Mouse (Mus musculus): ENCODE data around the gene Sgms1.
"Not testable (repeated sequence)": the region's sequence is repeated elsewhere in the genome, so short reads cannot be mapped to it uniquely, and the experiment has no call there.

Sgms1 gene

GRCm38 (mm10) chr19:32120798-32121197 is 268.7 kb downstream of the Sgms1 start:
- no peak for DNase-seq

DNA sequence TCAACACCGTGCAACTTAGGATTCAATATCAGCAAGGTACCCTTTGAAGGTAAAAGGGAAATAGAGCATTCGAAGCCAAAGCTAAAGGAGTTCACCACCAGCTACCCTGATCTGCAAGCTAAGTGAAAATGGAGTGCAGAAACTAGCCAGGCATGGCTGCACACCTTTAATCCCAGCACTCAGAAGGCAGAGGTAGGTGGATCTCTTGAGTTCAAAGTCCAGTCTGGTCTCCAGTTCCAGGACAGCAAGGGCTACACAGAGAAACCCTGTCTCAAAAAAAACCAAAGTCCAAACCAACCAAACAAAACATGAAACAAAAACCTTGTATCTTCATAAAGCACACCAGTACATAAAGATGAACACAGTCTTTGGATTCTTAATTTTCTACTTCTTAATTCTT is 269.8 kb downstream of the Sgms1 start:
- peak; percentile 79 for DNase-seq

GRCm38 (mm10) chr19:32118496-32118895 is 271.0 kb downstream of the Sgms1 start:
- DNase-seq = no peak

DNA sequence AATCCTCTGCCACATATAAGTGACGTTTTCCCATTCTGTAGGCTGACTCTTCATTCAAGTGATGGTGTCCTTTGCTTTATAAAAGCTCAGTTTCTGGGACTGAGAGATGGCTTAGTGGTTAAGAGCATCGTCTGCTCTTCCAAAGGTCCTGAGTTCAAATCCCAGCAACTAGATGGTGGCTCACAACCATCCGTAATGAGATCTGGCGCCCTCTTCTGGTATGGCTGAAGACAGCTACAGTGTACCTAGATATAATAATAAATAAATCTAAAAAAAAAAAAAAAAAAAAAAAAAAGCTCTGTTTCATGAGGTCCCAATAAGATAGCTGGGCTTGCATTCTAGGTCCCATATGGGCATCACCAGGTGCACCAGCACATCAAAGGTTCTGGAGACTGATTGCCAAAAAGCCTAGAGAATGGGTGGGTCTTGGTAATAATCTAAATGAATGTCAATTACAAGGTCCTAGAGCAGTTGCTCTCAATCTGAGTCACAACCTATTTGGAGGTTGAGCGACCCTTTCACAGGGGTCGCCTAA is 272.0 kb downstream of the Sgms1 start:
- no peak for DNase-seq

DNA sequence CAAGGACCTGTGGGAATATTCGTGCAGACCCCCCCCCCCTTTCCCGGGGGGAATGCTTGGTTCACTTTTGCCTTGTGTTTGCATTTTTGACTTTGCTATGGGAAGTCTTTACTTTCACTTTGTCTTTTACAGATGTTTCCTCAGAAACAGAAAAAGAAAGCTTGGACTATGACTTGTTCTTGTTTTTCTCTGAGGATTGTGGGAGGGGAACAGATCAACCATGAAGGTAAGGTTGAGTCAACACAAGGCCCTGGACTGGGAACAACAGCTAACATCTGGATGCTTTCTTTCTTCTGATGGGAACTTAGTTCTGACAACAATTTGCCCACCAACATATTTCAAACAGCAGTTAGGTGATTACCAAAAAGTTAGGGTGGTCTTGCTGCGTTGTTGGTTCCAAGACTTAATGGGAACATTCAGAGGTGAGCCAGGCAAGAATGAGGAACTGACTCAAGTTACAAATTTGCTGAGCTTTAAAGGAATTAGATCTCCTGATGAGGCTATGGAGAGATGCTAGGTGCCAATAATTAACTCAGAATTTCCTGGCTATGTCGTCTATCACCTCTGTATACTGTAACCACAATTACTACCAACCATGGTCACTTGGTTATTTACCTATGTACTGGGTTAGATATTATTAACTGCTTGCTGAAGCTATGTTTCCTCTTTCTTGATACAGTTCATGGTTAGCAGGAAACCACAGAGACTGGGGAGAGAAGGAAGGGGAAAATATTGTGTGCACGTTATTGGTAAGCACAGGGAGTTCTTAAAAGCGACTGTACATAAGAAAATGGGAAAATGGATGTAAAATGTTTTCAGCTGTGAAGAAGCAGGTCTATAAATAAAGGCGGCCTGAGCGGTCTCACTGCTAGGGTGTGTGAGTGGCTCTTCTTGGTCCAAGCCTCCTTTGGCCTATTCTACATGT is 277.4 kb downstream of the Sgms1 start:
- no peak for DNase-seq

DNA sequence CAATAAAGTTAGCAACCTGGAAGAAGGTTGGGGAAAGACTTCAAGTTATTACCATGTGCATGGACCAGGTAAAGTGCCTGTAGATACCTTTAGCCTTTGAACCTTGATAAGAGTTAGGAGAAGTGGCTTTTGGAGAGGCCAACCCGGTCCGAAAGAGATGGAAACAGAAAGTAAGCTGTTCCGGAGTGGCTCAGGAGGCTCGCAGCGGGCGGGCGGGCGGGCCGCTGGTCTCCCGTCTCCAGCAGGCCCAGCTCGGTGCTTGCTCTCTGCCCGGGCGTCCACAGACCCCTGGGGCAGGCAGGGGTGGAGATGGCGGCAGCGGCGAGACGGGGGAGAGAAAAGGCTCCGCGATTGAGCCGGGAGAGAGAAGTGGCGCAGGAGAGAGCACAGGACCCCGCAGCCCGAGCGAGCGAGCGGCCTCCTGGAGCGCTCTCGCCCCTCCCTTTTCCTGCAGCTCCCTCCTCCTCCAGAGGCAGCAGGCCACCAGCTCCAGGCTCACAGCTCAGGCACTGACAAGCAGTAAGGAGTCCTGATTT is 281.7 kb downstream of the Sgms1 start, which contains the start of gene Asah2:
TSS of gene Asah2 (minus strand) at position 441 of the 536 bp plus-strand sequence.
- DNase-seq = peak; percentile 81

GRCm38 (mm10) chr19:32106750-32107149 is 282.8 kb downstream of the Sgms1 start:
- DNase-seq = no peak

GRCm38 (mm10) chr19:32104217-32104616 is 285.3 kb downstream of the Sgms1 start:
- DNase-seq = no peak

DNA sequence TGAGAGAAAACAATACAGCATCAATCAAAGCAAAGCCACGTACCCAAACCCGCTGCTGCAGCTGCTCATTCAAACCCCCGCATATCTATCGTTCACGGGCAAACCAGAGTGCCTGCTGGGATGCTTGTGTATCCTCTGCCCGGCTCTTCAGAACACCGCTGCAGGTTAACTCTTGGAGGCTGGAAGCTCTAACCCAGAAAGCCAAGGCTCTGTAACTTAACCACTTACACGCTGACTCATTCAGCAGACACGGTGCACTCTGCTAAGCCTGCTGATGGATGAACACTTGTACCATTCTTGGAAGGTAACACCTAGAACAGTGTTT is 286.6 kb downstream of the Sgms1 start:
- DNase-seq = no peak

- DNase-seq = no peak
Measured at GRCm38 (mm10) chr19:32102294-32102975, 287.1 kb downstream of the Sgms1 start.

- no peak for DNase-seq
Measured at GRCm38 (mm10) chr19:32098582-32098981, 290.9 kb downstream of the Sgms1 start.

DNA sequence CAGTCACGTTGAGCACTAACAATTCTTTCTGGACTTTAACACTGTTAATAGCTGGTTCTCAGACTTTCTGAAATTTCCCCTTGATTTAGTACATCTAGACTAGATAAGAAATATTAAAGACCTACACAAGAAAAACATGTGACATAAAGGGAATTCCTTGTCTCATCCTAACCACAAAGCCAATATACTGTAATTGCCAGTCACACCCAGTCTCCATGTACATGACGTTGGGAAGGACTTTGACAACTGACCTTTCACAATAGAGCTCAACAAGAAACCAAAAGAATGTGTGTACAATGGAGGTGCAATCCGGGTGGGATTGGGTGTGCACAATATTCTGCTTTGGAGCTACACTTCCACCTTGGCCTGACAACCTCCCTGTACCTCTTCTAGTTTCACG is 297.2 kb downstream of the Sgms1 start:
- DNase-seq = no peak

GRCm38 (mm10) chr19:32090804-32091203 is 298.7 kb downstream of the Sgms1 start:
- no peak for DNase-seq

DNA sequence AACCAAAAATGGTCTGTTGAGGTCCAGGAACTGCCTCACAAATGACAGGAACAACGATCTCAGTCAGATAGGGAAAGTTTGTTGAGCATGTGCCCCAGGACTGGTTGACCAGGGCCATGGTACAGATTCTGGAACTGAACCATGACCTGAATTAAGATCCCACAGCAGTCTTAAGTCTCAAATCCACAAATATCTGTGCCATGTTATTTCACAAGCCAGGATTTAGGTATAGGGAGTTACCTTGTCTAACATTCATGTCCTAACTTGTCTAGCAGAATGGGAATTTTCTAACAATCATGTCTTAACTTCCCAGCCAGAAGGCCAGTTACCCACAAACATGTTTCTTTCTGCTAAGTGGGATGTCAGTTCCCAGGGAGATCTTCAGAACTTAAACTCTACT is 300.9 kb downstream of the Sgms1 start:
- DNase-seq = no peak

DNA sequence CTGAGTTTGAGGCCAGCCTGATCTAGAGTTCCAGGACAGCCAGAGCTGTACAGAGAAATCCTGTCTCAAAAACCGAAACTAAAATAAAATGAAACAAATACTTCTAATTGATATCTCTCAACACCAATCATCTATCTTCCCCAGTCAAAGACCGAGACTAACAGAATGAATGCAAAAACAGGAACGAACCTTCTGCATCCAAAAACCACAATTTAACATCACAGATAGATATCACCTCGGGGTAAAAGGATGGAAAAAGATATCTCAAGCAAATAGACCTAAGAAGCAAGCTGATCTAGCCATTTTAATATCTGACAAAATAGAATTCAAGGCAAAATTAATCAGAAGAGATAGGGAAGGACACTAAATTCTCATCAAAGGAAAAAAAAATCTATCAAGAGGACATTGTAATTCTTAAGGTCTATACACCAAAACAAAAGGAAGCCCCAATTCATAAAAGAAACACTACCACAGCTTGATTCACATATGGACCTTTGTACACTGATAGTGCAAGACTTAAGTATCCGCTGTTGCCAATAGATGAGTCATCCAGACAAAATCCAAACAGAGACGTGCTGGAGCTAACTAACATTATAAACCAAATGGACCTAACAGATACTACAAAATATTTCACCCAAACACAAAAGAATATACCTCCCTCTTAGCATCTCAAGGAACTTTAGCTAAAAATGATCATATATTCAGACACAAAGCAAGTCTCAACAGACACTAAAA is 301.6 kb downstream of the Sgms1 start:
- no peak for DNase-seq

DNA sequence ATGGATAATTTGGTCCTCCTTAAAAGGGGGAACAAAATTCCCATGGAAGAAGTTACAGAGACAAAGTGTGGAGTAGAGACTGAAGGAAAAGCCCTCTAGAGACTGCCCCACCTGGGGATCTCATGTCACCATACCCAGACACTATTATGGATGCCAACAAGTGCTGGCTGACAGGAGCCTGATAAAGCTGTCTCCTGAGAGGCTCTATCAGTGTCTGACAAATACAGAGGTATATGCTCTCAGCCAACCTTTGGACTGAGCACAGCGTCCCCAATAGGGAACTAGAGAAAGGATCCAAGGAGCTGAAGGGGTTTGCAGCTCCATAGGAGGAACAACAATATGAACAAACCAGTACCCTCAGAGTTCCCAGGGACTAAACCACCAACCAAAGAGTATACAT is 304.7 kb downstream of the Sgms1 start:
- not testable (repeated sequence) for DNase-seq
